Mouse (Mus musculus): ENCODE data around the gene Gm10409. TPM values are rescaled to one million over a fixed set of nuclear protein-coding genes. Genes with fewer than 3 reads are reported as not detected.
"Not testable (repeated sequence)": the region's sequence is repeated elsewhere in the genome, so short reads cannot be mapped to it uniquely, and the experiment has no call there.

Gm10409 gene
- total RNA-seq (2021): 1 to 10 TPM; 2.0 to 2.2 TPM

DNA sequence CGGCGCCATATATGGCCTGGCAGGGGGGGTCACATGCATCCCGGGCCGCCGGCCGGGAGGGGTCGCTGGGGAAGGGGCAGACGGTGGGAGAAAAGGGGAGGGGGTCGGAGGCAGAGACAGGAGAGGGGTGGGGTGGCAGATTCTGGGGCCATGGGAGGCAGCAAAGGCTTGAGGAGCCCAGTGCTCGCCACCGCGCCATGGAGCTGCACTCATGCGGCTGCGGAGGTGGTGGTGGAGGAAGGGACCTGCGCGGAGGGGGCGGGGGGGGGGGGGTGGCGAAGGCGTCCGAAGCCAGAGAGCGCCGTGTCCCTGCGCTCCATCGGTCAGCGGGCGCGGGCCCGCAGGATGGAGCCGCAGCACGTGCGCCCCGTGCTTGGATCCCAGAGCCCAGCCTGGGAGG lies at the start of gene Gm10409:
Gene Gm10409, plus strand, starts transcription at position 301 of the 400 bp plus-strand sequence.
- DNase-seq (ENCODE audit: low spot score in 2 of 2); intact Hi-C loops (cut with DNase I): not testable (repeated sequence)

DNA sequence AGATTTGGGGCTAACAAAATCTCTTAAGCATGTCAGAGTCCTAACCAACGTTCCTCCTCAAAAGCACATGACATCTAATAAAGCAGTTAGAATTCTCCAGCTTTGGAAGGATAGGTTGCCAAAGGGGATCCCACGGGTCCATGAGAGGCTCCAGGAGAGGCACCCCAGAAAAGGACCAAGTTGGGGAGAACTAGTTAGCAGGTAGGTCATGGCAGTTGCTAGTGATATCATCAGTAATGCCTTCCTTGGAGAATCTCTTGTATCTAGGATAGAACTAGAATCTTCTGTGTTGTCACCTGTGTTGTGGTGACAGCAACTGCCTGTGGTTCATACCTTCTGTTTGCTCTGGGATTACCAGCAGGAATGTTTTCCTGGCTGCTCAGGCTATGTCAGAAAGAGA lies 17.6 kb upstream of the Gm10409 start, which contains the start of gene Gm10413:
Gene Gm10413, plus strand, starts transcription at position 301 of the 400 bp plus-strand sequence.
- DNase-seq (ENCODE audit: low spot score in 2 of 2); intact Hi-C loops (cut with DNase I): not testable (repeated sequence)

GRCm38 (mm10) chr14:3427803-3428202 lies 15.4 kb downstream of the Gm10409 start, which contains the start of gene Gm3005:
Gene Gm3005, plus strand, starts transcription at chr14:3428103.
- DNase-seq (ENCODE audit: low spot score in 2 of 2); intact Hi-C loops (cut with DNase I): not testable (repeated sequence)

DNA sequence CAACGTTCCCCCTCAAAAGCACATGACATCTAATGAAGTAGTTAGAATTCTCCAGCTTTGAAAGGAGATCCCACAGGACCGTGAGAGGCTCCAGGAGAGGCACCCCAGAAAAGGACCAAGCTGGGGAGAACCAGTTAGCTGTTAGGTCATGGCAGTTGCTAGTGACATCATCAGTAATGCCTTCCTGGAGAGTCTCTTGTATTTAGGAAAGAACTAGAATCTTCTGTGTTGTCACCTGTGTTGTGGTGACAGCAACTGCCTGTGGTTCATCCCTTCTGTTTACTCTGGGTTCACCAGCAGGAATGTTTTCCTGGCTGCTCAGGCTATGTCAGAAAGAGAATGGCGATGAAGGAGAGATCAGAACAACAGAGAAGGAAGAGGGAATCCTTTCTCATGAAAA lies 36.7 kb downstream of the Gm10409 start, which contains the start of gene Gm10408:
Gene Gm10408, plus strand, starts transcription at position 301 of the 400 bp plus-strand sequence.
- not testable (repeated sequence) for DNase-seq (ENCODE audit: low spot score in 2 of 2)

More for the DNA sequence above, 36.7 kb downstream of the Gm10409 start, which contains the start of gene Gm10408:
- intact Hi-C loops (cut with DNase I): not testable (repeated sequence)

Other genes with a start within 250 kb of the Gm10409 start
- not detected for gene Gm5795, start 224.4 kb upstream of the Gm10409 start, total RNA-seq (2021)
- 1 to 10 TPM; 4.3 to 4.6 TPM for gene D830030K20Rik, start 204.1 kb upstream of the Gm10409 start, total RNA-seq (2021)
- gene Gm2956, start 80.0 kb upstream of the Gm10409 start, total RNA-seq (2021): 1 to 10 TPM in 1 of 2 experiments, not detected in 1; 1.9 TPM
- gene Gm10413, start 17.5 kb upstream of the Gm10409 start, total RNA-seq (2021): not detected
- under 1 TPM in 1 of 2 experiments, not detected in 1; 0.34 TPM for gene Gm3005, start 15.5 kb downstream of the Gm10409 start, total RNA-seq (2021)
- gene Gm10408, start 36.8 kb downstream of the Gm10409 start, total RNA-seq (2021): not detected
- gene Gm3012, start 221.9 kb downstream of the Gm10409 start, total RNA-seq (2021): not detected
- 1 to 10 TPM; 2.0 to 2.2 TPM for gene Gm3020, start 239.4 kb downstream of the Gm10409 start, total RNA-seq (2021)